Mouse (Mus musculus) spleen, embryonic (tissue): ENCODE results near the gene Pde9a.
"Not testable (repeated sequence)": the region's sequence is repeated elsewhere in the genome, so short reads cannot be mapped to it uniquely, and the experiment has no call there.

ENCODE experiments used
- CTCF ChIA-PET: fragments of 350-600 bp; sonication (Branson Sonifier 250); formaldehyde crosslinking; loops from one replicate; lab custom pipeline; 2022; lab: Charles Lee

Pde9a gene

GRCm38 (mm10) chr17:31385671-31386665 is at the start of gene Pde9a:
Pde9a (plus strand) TSS chr17:31386210.
- CTCF ChIA-PET: no interaction called here

- CTCF ChIA-PET: no interaction called here
Measured at GRCm38 (mm10) chr17:31339769-31340168, 46.2 kb upstream of the Pde9a start.

GRCm38 (mm10) chr17:31342191-31342590 is 43.8 kb upstream of the Pde9a start:
- CTCF ChIA-PET: no interaction called here

GRCm38 (mm10) chr17:31344172-31344801 is 41.7 kb upstream of the Pde9a start:
- CTCF ChIA-PET: interaction anchor here (0.5 to 1.2 kb wide), 5 partner anchors 13 to 148 kb away, joined by 3 to 8 read pairs (median 6); no protein-coding TSS in a partner anchor

GRCm38 (mm10) chr17:31344816-31345215 is 41.2 kb upstream of the Pde9a start:
- CTCF ChIA-PET: interaction anchor here (0.5 to 0.7 kb wide), 4 partner anchors 16 to 148 kb away, joined by 3 to 6 read pairs (median 5); no protein-coding TSS in a partner anchor

- CTCF ChIA-PET: no interaction called here
Measured at GRCm38 (mm10) chr17:31348129-31348528, 37.9 kb upstream of the Pde9a start.

- CTCF ChIA-PET: no interaction called here
Measured at GRCm38 (mm10) chr17:31349388-31349787, 36.6 kb upstream of the Pde9a start.

GRCm38 (mm10) chr17:31351984-31352383 is 34.0 kb upstream of the Pde9a start:
- CTCF ChIA-PET: no interaction called here

GRCm38 (mm10) chr17:31353255-31353654 is 32.8 kb upstream of the Pde9a start:
- CTCF ChIA-PET: no interaction called here

GRCm38 (mm10) chr17:31354684-31355083 is 31.3 kb upstream of the Pde9a start:
- CTCF ChIA-PET: not testable (repeated sequence)

GRCm38 (mm10) chr17:31355792-31356502 is 30.1 kb upstream of the Pde9a start:
- CTCF ChIA-PET: no interaction called here

- CTCF ChIA-PET: interaction anchor here (0.6 kb wide), 1 partner anchor 16 kb away, joined by 6 read pairs; no protein-coding TSS in a partner anchor
Measured at GRCm38 (mm10) chr17:31360582-31360981, 25.4 kb upstream of the Pde9a start.

- CTCF ChIA-PET: no interaction called here
Measured at GRCm38 (mm10) chr17:31365586-31366166, 20.3 kb upstream of the Pde9a start.

GRCm38 (mm10) chr17:31370221-31370620 is 15.8 kb upstream of the Pde9a start:
- CTCF ChIA-PET: no interaction called here

- CTCF ChIA-PET: no interaction called here
Measured at GRCm38 (mm10) chr17:31370931-31371330, 15.1 kb upstream of the Pde9a start.

GRCm38 (mm10) chr17:31377961-31378360 is 8.0 kb upstream of the Pde9a start:
- CTCF ChIA-PET: interaction anchor here (0.7 kb wide), 1 partner anchor 1348 kb away, joined by 3 read pairs; no protein-coding TSS in a partner anchor

- CTCF ChIA-PET: interaction anchor here (0.7 kb wide), 1 partner anchor 1348 kb away, joined by 3 read pairs; no protein-coding TSS in a partner anchor
Measured at GRCm38 (mm10) chr17:31378361-31378761, 7.6 kb upstream of the Pde9a start.

GRCm38 (mm10) chr17:31379086-31379485 is 6.9 kb upstream of the Pde9a start:
- CTCF ChIA-PET: interaction anchor here (0.7 kb wide), 1 partner anchor 377 kb away, joined by 11 read pairs; no protein-coding TSS in a partner anchor

- CTCF ChIA-PET: no interaction called here
Measured at GRCm38 (mm10) chr17:31379863-31380262, 6.1 kb upstream of the Pde9a start.

GRCm38 (mm10) chr17:31383320-31383719 is 2.7 kb upstream of the Pde9a start:
- CTCF ChIA-PET: no interaction called here
